Mouse (Mus musculus) c-Kit-positive CD71-positive TER-119-negative erythroid progenitor cells, embryonic 14.5 days (primary cell): Measurements from ENCODE around the gene Chrna1.
A peak's percentile ranks its signal among the peaks of the same experiment; 100 is the strongest.

ENCODE experiments used
- DNase-seq: peaks from one replicate; pipeline ENCODE4 v3.0.0-alpha.2; 2013; ENCODE audit warnings: low read depth

Gene Chrna1

DNA sequence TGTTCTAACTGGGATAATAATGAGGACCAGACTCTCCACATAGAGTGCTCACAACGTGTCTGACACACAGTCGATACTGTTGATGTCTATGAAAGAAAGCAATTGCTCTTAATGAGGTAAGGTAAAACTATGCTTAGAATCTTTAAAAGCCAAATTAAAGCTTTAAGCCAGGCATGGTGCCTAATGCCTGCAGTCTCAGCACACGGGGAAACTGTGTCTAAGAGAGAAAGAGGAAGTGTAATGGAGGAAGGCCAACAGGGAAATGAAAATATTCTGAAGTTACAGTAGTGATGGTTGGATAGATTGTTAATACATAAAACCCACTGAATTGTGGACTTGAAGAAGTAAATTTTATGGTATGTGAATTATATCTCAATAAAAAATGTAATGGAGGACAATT is 25.7 kb downstream of the Chrna1 start:
- DNase-seq = no peak

GRCm38 (mm10) chr2:73552926-73553325 is 27.2 kb downstream of the Chrna1 start:
- DNase-seq = no peak

GRCm38 (mm10) chr2:73550725-73551124 is 29.4 kb downstream of the Chrna1 start:
- DNase-seq = peak; percentile 56

- DNase-seq = no peak
Observed at GRCm38 (mm10) chr2:73548542-73548941, 31.6 kb downstream of the Chrna1 start.

DNA sequence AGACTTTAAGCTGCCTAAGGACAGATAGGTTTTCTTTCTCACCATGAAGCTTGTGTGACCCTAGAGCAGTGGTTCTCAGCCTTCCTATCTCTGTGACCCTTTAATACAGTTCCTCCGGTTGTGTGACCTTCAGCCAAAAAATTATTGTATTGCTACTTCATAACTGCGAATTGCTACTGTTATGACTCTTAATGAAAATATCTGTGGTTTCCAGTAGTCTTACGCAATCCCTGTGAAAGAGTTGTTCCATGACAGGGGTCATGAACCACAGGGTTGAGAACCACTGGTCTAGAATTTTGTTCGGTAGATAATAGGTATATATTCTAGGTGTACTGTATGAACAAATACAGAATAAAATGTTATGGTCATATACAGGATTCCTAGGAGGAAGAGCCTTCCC is 32.9 kb downstream of the Chrna1 start:
- no peak for DNase-seq

- no peak for DNase-seq
Observed at GRCm38 (mm10) chr2:73545556-73545955, 34.6 kb downstream of the Chrna1 start.

DNA sequence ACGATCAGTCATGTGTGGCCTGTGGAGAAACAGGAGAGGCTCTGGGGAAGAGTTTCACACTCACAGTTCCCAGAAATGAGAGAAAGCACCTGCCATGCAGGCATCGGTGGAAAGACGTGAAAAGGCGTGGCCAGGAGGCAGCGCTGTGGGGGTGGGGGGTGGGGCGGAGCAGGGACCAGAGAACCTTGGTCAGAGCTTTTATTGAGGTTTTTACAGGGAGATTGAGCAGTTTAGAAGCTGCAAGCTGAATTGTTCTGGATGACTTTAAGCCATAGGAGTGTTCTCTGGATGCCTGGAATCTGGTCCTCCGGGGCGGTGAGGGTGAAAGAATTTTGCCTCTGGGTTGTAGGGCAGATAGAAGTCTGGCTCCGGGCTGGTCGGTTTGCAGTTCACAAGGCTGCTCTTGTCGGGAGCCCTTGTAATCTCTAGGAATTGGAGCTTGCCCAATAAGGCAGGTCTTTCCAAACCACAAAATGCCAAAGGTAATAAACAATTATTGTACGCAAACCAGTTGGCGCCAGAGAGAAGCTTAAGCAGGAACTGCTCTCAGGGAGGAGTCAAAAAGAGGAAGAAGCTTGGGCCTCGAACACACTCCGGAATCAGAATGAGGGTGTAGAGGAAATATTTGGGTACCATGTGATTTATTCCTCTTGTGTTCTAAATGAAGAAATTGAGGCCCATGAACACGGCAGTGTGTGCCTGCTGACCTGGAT is 39.5 kb downstream of the Chrna1 start:
- no peak for DNase-seq

DNA sequence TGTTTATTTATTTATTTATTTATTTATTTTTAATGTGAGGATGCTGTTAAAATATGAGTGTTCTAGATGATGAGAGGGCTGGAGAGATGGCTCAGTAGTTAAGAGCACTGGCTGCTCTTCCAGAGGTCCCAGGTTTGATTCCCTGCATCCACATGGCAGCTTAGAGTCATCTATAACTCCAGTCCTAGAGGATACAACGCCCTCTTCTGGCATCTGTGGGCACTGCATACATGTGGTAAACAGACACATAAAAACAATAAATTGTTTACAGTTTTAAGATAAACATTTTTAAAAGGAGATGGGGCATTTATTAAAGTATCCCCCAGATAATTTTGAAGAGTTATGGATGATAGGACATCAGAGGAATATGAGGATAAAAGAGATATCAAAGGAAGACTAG is 40.4 kb downstream of the Chrna1 start:
- no peak for DNase-seq

- DNase-seq = no peak
Observed at GRCm38 (mm10) chr2:73539141-73539540, 41.0 kb downstream of the Chrna1 start.

- no peak for DNase-seq
Observed at GRCm38 (mm10) chr2:73538590-73538989, 41.5 kb downstream of the Chrna1 start.

DNA sequence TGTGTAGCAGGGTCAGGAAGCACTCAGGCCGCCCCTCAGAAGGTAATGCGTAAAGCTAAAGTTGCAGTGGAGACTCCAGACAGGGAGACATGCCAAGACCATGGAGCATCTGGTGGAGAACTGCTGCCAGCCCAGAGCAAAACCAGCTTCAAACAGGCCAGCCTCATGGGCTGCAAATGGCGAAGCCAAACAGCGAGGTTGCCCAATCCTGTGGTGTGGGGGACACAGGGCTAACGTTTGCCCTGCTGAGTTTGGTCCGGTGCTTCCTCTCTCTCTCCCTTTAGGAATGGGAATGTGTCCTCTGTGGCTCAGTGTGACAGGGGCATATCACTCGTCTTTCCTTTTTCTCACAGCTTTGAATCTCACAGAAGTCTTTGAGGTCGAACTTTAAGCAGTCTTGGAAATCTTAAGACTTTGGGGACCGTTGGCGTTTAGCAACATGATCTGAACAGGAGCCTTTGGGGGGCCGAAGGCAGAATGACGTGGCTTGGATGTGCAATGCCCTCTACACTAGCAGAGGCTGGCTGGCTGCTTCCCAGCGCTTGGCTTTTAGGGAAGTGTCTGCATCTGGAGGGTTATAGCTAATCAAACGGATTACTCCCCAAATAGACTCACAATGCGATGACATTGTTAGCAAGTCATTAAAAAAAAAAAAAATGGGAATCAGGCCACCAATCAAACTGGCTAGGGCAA is 43.9 kb downstream of the Chrna1 start:
- no peak for DNase-seq

GRCm38 (mm10) chr2:73534720-73535119 is 45.4 kb downstream of the Chrna1 start:
- DNase-seq = no peak

- DNase-seq = peak; percentile 44
Observed at GRCm38 (mm10) chr2:73530487-73530886, 49.7 kb downstream of the Chrna1 start.

GRCm38 (mm10) chr2:73529356-73530330 is 50.5 kb downstream of the Chrna1 start, which contains the start of gene Wipf1:
TSS of gene Wipf1 (minus strand) at chr2:73529734.
- peak; percentile 31 for DNase-seq

GRCm38 (mm10) chr2:73528516-73529355 is 51.4 kb downstream of the Chrna1 start:
- DNase-seq = no peak

GRCm38 (mm10) chr2:73527956-73528355 is 52.2 kb downstream of the Chrna1 start:
- DNase-seq = no peak

- DNase-seq = no peak
Observed at GRCm38 (mm10) chr2:73526691-73527090, 53.4 kb downstream of the Chrna1 start.

DNA sequence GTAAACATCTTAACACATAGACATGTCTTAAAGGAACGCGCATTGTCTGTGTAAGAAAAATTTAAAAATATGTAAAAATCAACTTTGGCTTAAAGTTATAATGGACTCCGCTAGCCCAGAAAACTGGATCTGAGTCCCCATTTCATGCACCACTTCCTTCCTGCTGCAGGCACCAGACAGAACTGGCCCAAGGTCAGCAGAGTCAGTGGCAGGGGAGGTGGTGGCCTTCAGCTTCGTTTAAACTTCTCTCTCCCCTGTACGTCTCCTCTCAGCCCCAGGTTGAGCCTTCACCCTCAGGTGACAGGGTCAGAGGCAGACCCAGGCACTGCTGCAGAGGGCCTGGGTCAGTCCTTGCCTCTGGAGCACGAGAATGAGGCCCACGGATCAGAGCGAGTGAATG is 57.2 kb downstream of the Chrna1 start:
- DNase-seq = no peak

GRCm38 (mm10) chr2:73522336-73522735 is 57.8 kb downstream of the Chrna1 start:
- DNase-seq = no peak

DNA sequence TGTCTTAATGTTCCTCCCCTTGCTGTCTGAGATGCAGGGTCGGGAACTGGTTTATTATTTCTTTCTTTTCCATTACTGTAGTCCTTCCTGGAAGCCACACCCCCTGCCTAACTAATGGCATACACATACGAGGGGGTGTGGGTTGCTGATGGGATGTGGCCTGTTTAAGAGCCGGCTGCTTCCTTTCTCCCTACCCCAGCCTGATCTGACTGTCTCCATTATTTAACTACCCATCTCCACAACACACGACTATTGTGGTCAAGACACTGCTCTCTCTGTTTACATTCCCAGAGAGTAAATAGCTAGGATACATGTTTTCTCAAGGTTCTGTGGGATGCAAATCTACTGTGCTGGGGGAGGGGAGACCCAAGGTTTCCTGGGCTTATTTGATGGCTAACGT is 58.4 kb downstream of the Chrna1 start:
- no peak for DNase-seq

GRCm38 (mm10) chr2:73518966-73519365 is 61.2 kb downstream of the Chrna1 start:
- no peak for DNase-seq

DNA sequence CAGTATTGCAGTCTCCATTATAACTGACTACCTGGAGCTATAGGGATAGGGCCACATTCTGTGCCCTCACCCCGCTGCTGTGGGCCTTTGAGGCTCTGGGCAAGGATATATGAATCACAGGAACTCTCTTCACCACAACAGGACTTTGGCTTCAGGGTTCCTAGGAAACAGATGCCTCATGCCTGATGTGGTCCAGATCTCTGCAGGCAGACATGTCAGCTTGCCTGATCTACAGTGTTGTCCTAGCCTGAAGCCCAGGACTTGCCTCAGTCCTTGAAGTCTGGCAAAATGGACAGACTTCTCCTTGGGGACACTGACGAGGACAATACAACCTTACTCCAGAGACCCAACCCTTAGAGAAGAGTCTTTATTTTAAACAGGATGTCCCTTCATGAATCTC is 61.8 kb downstream of the Chrna1 start:
- no peak for DNase-seq
